Mouse (Mus musculus): ENCODE measurements around the gene Thrap3.

Gene Thrap3

GRCm38 (mm10) chr4:126170737-126171136 is 31.8 kb downstream of the Thrap3 start:
- in situ Hi-C loops (cut with MboI, MseI) = loop anchor here in 1 of 2 experiments (25.0 kb wide), 1 partner anchor 1067 kb away; the partner anchor contains the start of gene Smim12

- in situ Hi-C loops (cut with MboI, MseI) = loop anchor here in 1 of 2 experiments (25.0 kb wide), 1 partner anchor 1068 kb away; the partner anchor contains the start of gene Smim12
Observed at GRCm38 (mm10) chr4:126168851-126169250, 33.7 kb downstream of the Thrap3 start.

DNA sequence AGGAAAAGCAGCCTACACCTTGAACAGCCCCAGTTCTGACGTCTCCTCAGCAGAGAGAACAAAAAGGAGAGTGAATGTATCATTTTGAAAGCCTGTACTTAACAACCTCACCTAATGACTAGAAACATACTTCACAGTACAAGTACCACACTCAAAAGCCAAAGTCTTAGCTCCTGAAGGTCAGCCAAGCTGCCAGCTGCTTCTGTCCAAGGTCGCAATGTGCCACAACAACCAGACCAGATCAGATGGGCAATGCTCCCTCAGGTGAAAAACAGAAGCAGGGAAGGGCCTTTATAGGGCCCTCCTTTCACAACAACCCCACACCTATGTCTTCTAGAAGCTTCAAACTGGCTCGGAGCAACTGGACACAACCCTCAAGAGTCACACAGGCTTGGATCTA is 36.5 kb downstream of the Thrap3 start:
- in situ Hi-C loops (cut with MboI, MseI) = loop anchor here in 1 of 2 experiments (25.0 kb wide), 1 partner anchor 1071 kb away; the partner anchor contains the start of gene Smim12

DNA sequence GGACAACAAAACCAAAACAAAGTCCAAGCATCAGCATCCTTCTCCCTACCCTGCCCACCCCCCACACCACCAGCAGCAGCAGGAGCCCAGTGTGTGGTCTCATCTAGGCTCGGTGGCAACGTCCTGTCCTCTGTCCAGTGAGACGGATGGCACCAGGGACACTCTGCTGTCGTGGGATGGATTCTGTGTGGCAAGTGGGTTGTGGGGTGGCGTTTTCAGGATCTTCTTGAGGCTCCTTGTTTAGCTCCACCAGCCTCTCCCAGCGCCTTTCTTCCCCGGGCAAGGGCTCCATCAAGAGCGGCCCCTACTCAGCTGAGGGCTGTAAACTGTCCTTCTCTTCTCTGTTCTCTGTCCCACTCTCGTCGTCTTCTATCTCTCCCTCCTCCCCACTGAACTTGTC is 37.5 kb downstream of the Thrap3 start:
- in situ Hi-C loops (cut with MboI, MseI) = loop anchor here in 1 of 2 experiments (25.0 kb wide), 1 partner anchor 1072 kb away; the partner anchor contains the start of gene Smim12

- in situ Hi-C loops (cut with MboI, MseI) = loop anchor here in 1 of 2 experiments (25.0 kb wide), 1 partner anchor 1074 kb away; the partner anchor contains the start of gene Smim12
Observed at GRCm38 (mm10) chr4:126163685-126164084, 38.9 kb downstream of the Thrap3 start.

DNA sequence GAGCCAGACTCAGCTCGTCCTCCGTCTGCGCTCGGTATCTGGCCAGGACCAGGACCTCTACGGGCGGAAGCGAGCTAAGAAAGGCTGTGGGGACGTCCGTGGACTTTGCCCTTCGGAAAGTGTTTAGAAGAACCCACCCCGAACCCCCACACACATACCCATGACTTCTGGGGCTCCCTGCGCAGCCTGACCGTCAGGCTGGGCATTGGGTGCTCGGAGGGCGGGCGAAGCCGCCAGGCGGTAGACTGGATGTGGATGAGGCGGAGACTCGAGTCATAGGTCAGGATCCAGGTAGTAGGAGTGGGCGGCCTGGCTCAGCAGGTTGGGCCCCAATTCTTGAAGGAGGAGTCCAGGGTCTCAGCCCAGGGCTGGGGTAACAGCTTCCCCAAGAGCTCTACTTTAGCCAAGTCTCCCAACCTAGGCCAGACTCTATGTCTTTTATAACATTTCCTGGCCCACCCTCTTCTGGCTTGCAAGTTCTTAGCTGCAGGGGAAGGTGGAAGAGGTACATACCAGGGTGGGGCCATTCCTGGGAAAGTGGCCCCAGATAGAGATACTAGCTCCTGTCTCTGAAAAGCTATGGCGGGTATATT is 39.4 kb downstream of the Thrap3 start, which contains the start of gene Sh3d21:
Gene Sh3d21, minus strand, starts transcription at position 425 of the 593 bp plus-strand sequence.
- in situ Hi-C loops (cut with MboI, MseI) = loop anchor here in 1 of 2 experiments (25.0 kb wide), 1 partner anchor 1074 kb away; the partner anchor contains the start of gene Smim12

DNA sequence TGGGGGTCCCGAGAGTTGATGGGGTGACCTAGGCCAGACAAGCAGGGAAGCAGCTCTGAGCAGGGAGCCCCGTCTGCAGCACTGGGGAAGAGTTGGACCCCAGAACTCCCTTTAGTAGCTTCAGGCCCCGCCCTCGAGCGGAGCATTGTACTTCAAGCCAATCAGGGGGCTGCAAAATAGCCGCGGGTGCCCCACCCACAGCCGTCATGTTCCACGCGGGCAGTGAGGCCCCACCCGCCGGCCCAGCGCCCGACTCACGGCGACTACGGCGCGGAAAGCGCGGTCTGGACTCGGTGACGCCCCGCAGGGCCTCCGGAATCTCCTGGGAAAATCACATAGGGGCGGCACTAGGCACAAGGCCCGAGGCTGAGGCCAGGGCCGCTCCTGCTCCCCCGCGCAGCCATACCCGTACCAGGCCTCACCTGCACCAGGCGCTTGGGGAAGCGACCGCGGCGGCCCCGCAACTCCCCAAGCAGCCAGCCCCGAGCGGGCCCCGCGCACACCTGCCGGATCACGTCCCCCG is 40.0 kb downstream of the Thrap3 start:
- in situ Hi-C loops (cut with MboI, MseI) = loop anchor here in 1 of 2 experiments (25.0 kb wide), 1 partner anchor 1075 kb away; the partner anchor contains the start of gene Smim12

- in situ Hi-C loops (cut with MboI, MseI) = loop anchor here in 1 of 2 experiments (25.0 kb wide), 1 partner anchor 1075 kb away; the partner anchor contains the start of gene Smim12
Observed at GRCm38 (mm10) chr4:126161986-126162385, 40.6 kb downstream of the Thrap3 start.

GRCm38 (mm10) chr4:126161456-126161855 is 41.1 kb downstream of the Thrap3 start:
- in situ Hi-C loops (cut with MboI, MseI) = loop anchor here in 1 of 2 experiments (25.0 kb wide), 1 partner anchor 1076 kb away; the partner anchor contains the start of gene Smim12

GRCm38 (mm10) chr4:126160981-126161380 is 41.6 kb downstream of the Thrap3 start:
- in situ Hi-C loops (cut with MboI, MseI) = loop anchor here in 1 of 2 experiments (25.0 kb wide), 1 partner anchor 1076 kb away; the partner anchor contains the start of gene Smim12

- in situ Hi-C loops (cut with MboI, MseI) = loop anchor here in 1 of 2 experiments (25.0 kb wide), 1 partner anchor 1078 kb away; the partner anchor contains the start of gene Smim12
Observed at GRCm38 (mm10) chr4:126159455-126159854, 43.1 kb downstream of the Thrap3 start.

- in situ Hi-C loops (cut with MboI, MseI) = loop anchor here in 1 of 2 experiments (25.0 kb wide), 1 partner anchor 1080 kb away; the partner anchor contains the start of gene Smim12
Observed at GRCm38 (mm10) chr4:126157562-126157961, 45.0 kb downstream of the Thrap3 start.

GRCm38 (mm10) chr4:126156617-126157016 is 45.9 kb downstream of the Thrap3 start:
- in situ Hi-C loops (cut with MboI, MseI) = loop anchor here in 1 of 2 experiments (25.0 kb wide), 1 partner anchor 1081 kb away; the partner anchor contains the start of gene Smim12

- in situ Hi-C loops (cut with MboI, MseI) = loop anchor here in 1 of 2 experiments (25.0 kb wide), 1 partner anchor 1081 kb away; the partner anchor contains the start of gene Smim12
Observed at GRCm38 (mm10) chr4:126155869-126156268, 46.7 kb downstream of the Thrap3 start.

DNA sequence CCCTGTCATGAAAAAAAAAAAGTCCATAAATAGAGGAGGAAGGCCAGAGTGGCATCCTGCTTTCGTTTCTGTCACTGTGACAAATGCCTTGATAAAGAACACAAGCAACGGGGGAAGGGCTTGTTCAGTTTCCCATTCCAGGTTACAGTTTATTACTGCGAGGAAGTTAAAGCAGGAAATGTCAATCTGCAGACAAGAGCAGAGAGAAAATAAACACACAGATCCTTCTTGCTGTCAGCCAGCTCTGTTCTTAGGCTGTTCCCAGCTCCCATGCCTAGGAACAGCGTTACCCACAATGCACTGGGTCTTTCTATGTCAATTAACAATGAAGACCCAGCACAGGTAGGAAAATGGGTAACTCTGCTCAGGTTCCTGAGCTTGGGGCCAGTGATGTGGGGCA is 47.4 kb downstream of the Thrap3 start:
- in situ Hi-C loops (cut with MboI, MseI) = loop anchor here in 1 of 2 experiments (25.0 kb wide), 1 partner anchor 1082 kb away; the partner anchor contains the start of gene Smim12

GRCm38 (mm10) chr4:126152864-126153263 is 49.7 kb downstream of the Thrap3 start:
- in situ Hi-C loops (cut with MboI, MseI) = loop anchor here (5.0 to 25.0 kb wide), 2 partner anchors 66 to 1084 kb away; partner anchors contain the start of gene Smim12 (in 1 of the 2)

GRCm38 (mm10) chr4:126151701-126152440 is 50.7 kb downstream of the Thrap3 start:
- in situ Hi-C loops (cut with MboI, MseI) = loop anchor here (5.0 to 25.0 kb wide), 2 partner anchors 65 to 1085 kb away; partner anchors contain the start of gene Smim12 (in 1 of the 2)

DNA sequence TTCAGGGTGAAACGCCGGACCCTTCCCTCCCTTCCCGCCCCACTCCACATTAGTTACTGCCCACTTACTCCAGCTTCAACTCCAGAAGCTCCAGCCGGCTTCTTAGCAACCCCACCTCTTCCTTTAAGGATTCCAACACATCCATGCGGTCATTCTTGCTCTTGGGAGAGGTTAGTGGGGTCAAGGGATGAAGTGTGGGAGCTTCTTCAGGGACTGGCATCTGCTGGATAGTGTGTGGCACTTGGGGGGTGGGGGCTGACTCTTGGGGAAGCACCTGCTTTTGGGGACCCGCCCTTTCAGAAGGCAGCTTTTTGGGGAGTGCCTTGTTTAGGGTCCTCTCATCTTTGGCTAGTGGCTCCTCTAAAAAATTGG is 51.6 kb downstream of the Thrap3 start:
- in situ Hi-C loops (cut with MboI, MseI) = loop anchor here (5.0 to 25.0 kb wide), 2 partner anchors 64 to 1086 kb away; partner anchors contain the start of gene Smim12 (in 1 of the 2)

DNA sequence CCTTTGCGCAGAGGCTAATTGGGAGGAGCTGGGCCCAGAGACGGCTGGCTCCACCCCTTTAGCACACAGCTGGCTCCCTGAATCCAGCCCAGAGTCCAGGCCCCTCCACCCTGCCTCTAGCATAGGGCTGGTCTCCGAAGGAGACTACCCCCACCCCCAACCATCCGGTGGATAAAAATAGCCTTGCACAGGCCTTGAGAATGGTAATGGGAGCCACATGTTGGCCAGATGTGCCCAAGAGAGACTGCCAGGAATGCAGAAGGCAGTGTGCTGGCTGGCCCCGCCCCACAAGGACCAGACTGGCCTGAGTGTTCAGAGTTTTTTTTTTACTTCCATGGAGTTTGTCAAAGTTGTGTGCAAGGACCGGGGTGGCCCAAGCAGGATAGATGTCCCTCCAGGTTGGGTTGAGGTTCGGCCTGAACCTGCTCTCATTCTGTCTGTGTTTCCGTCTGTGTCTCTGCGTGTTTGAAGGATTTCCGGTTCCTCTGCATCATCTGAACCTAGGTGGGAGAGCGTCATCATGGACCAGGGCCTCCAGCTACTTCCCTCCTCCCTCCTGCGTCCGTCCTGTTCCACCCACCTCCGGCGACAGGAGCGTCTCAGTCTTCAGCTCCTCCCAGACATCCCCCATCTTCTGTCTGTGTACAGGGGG is 52.1 kb downstream of the Thrap3 start:
- in situ Hi-C loops (cut with MboI, MseI) = loop anchor here (5.0 to 25.0 kb wide), 2 partner anchors 63 to 1087 kb away; partner anchors contain the start of gene Smim12 (in 1 of the 2)

DNA sequence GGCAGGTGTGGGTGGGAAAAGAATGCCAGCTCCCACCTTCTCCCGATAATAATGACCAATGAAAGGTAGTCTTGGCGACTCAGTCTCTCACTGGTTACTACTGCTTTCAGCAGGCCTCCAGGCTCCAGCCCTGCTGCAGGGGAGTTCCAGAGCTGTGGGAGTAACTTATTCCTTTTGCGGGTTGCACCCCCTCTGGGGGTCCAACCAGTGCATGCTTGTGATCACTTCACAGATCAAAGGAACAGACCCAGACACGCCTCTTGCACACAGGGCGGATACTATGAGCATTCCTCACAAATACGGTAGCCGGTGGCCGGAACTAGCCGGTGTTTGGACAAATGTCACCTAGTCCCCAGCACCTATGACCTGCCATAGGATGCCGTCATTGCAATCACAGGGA is 52.8 kb downstream of the Thrap3 start:
- in situ Hi-C loops (cut with MboI, MseI) = loop anchor here (5.0 to 25.0 kb wide), 2 partner anchors 62 to 1088 kb away; partner anchors contain the start of gene Smim12 (in 1 of the 2)

Data from T-helper 17 cell (primary cell).